Mouse (Mus musculus) heart, postnatal 10 days (tissue): Measurements from ENCODE around the gene Arcn1. TPM values are rescaled to one million over a fixed set of nuclear protein-coding genes. Genes with fewer than 3 reads are reported as not detected.
A peak's percentile ranks its signal among the peaks of the same experiment; 100 is the strongest.
"Not testable (repeated sequence)": the region's sequence is repeated elsewhere in the genome, so short reads cannot be mapped to it uniquely, and the experiment has no call there.

Source experiments
- DNase-seq, 2 experiments: peaks; one replicate each; pipeline ENCODE4 v3.0.0; 2021
- intact Hi-C: fragments of 180-260 bp; cut with DNase I; formaldehyde crosslinking; loops from one replicate; pipeline ENCODE4 v1.15.1; 2025
- total RNA-seq, 2 experiments: library from RNA; stranded (reverse); gene quantifications; 2 replicates each; pipeline ENCODE4 v1.2.3; 2021

Gene Arcn1
- 100 to 1,000 TPM; 103 to 114 TPM for total RNA-seq

GRCm38 (mm10) chr9:44767101-44768028 lies at the start of gene Arcn1, which contains the start of gene Ift46:
TSS of gene Arcn1 (minus strand) at chr9:44767845.
TSS of gene Ift46 (plus strand) at chr9:44767908.
- intact Hi-C loops = no loop called here
- DNase-seq = peak; percentile 88 to 90

- intact Hi-C loops = no loop called here
- no peak for DNase-seq
Measured at GRCm38 (mm10) chr9:44814179-44814578, 46.5 kb upstream of the Arcn1 start.

- intact Hi-C loops = no loop called here
- no peak for DNase-seq
Measured at GRCm38 (mm10) chr9:44810316-44810715, 42.7 kb upstream of the Arcn1 start.

- intact Hi-C loops = no loop called here
- no peak for DNase-seq
Measured at GRCm38 (mm10) chr9:44807778-44808177, 40.1 kb upstream of the Arcn1 start.

- intact Hi-C loops = no loop called here
- DNase-seq = no peak
Measured at GRCm38 (mm10) chr9:44807141-44807540, 39.5 kb upstream of the Arcn1 start.

GRCm38 (mm10) chr9:44805536-44805935 lies 37.9 kb upstream of the Arcn1 start:
- intact Hi-C loops = no loop called here
- no peak for DNase-seq

- DNase-seq = no peak
- intact Hi-C loops = no loop called here
Measured at GRCm38 (mm10) chr9:44804678-44805077, 37.0 kb upstream of the Arcn1 start.

- intact Hi-C loops = no loop called here
Measured at GRCm38 (mm10) chr9:44802808-44803450, 35.3 kb upstream of the Arcn1 start, which contains the start of gene Ttc36. TSS of gene Ttc36 (minus strand) at chr9:44803072.

GRCm38 (mm10) chr9:44801669-44802068 lies 34.0 kb upstream of the Arcn1 start:
- intact Hi-C loops = no loop called here
- DNase-seq = no peak

More at GRCm38 (mm10) chr9:44802808-44803450, 35.3 kb upstream of the Arcn1 start, which contains the start of gene Ttc36:
- no peak for DNase-seq

GRCm38 (mm10) chr9:44799958-44800324 lies 32.3 kb upstream of the Arcn1 start:
- no peak for DNase-seq
- intact Hi-C loops = no loop called here

GRCm38 (mm10) chr9:44799102-44799957 lies 31.7 kb upstream of the Arcn1 start, which contains the start of gene Tmem25:
TSS of gene Tmem25 (minus strand) at chr9:44799307.
- intact Hi-C loops = no loop called here
- peak; percentile 87 to 90 for DNase-seq

- DNase-seq = no peak
- intact Hi-C loops = no loop called here
Measured at GRCm38 (mm10) chr9:44798298-44798697, 30.7 kb upstream of the Arcn1 start.

- intact Hi-C loops = no loop called here
- DNase-seq = no peak
Measured at GRCm38 (mm10) chr9:44792842-44793241, 25.2 kb upstream of the Arcn1 start.

- intact Hi-C loops = loop anchor here (5.0 kb wide), 2 partner anchors 109 to 194 kb away; partner anchors contain the start of genes Kmt2a and Ube4a
- peak; percentile 95 to 96 for DNase-seq
Measured at GRCm38 (mm10) chr9:44772750-44773651, 5.4 kb upstream of the Arcn1 start.

- intact Hi-C loops = loop anchor here (5.0 kb wide), 2 partner anchors 110 to 195 kb away; partner anchors contain the start of genes Kmt2a and Ube4a
- DNase-seq = no peak
Measured at GRCm38 (mm10) chr9:44772392-44772749, 4.7 kb upstream of the Arcn1 start.

GRCm38 (mm10) chr9:44771376-44771775 lies 3.7 kb upstream of the Arcn1 start:
- intact Hi-C loops = loop anchor here (5.0 kb wide), 2 partner anchors 111 to 196 kb away; partner anchors contain the start of genes Kmt2a and Ube4a
- no peak for DNase-seq

- DNase-seq, intact Hi-C loops: not testable (repeated sequence)
Measured at GRCm38 (mm10) chr9:44768029-44768394, 367 bp upstream of the Arcn1 start.

GRCm38 (mm10) chr9:44760873-44761272 lies 6.8 kb downstream of the Arcn1 start:
- no peak for DNase-seq
- intact Hi-C loops = no loop called here

- DNase-seq = peak in 1 of 2 experiments; percentile 39
- intact Hi-C loops = loop anchor here (1.0 to 5.0 kb wide), 2 partner anchors 41 to 93 kb away; no protein-coding TSS in a partner anchor
Measured at GRCm38 (mm10) chr9:44748473-44748872, 19.2 kb downstream of the Arcn1 start.
